Mouse (Mus musculus) liver, embryonic 12.5 days (tissue): Measurements from ENCODE around the gene Reg4. TPM values are rescaled to one million over a fixed set of nuclear protein-coding genes. Genes with fewer than 3 reads are reported as not detected.

ENCODE experiments used
- ATAC-seq: fragments of 200-750 bp; cut with Nextera tagmentation; 2 replicates; pipeline ENCODE4 v1.8.0; 2017; ENCODE audit warnings: moderate number of reproducible peaks, mild to moderate bottlenecking, moderate library complexity
- H3K27ac ChIP-seq: fragments of 300-500 bp; sonication (generic); 2 replicates; pipeline ENCODE4 v1.5.1; 2016; ENCODE audit warnings: mild to moderate bottlenecking
- H3K27me3 ChIP-seq: fragments of 300-500 bp; sonication (generic); replicated peaks from 2 replicates; pipeline ENCODE4 v1.6.1; 2016; ENCODE audit warnings: mild to moderate bottlenecking, moderate library complexity
- H3K36me3 ChIP-seq: fragments of 300-500 bp; sonication (generic); 2 replicates; pipeline ENCODE4 v1.6.1; 2016; ENCODE audit warnings: mild to moderate bottlenecking, moderate library complexity
- H3K4me1 ChIP-seq: fragments of 300-500 bp; sonication (generic); 2 replicates; pipeline ENCODE4 v1.6.1; 2016
- H3K4me2 ChIP-seq: fragments of 300-500 bp; sonication (generic); 2 replicates; pipeline ENCODE4 v1.6.1; 2016; ENCODE audit warnings: mild to moderate bottlenecking, moderate library complexity
- H3K4me3 ChIP-seq: fragments of 300-500 bp; sonication (generic); 2 replicates; pipeline ENCODE4 v1.5.1; 2016; ENCODE audit warnings: mild to moderate bottlenecking, moderate library complexity
- H3K9ac ChIP-seq: fragments of 300-500 bp; sonication (generic); 2 replicates; pipeline ENCODE4 v1.6.1; 2016; ENCODE audit warnings: mild to moderate bottlenecking, moderate library complexity
- H3K9me3 ChIP-seq: fragments of 300-500 bp; sonication (generic); replicated peaks from 2 replicates; pipeline ENCODE4 v1.6.1; 2016; ENCODE audit warnings: mild to moderate bottlenecking, moderate library complexity
- WGBS: fragments of 180-500 bp; shearing (Covaris S2); methylation state at CpG from one replicate; pipeline ENCODE4 v1.1.7; 2016; ENCODE audit not compliant: insufficient replicate concordance; 5-methylcytosine and 5-hydroxymethylcytosine counted together
- polyA plus RNA-seq: library from polyadenylated mRNA; unstranded; fragments of >200 nt; fragmentation: Nextera tagmentation; extraction: Ambion mirVana; gene quantifications from 2 replicates; pipeline ENCODE4 v1.2.1, GENCODE M21; 2016

Reg4 gene
- polyA plus RNA-seq, 1 experiment from 2014 or later, result not detected

DNA sequence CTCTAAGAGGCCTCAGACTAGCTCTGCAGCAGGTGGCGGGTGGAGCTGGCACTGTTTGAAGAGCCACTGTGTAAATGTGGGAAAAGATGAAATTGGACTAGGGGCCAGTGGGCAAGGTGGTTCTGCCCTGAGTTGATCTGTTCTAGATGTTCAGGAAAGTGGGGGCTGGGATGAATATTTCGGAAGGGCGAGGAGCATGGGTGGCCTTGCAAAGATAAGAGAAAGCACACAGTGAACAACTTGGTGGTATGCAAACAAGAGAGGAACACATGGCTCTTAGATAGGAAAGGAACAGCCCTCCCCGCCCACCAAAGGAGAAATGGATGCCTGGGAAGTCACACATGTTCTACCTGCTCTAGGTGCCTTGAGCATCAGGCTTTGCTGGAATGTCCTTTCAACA, 39.5 kb downstream of the Reg4 start:
- Histone ChIP-seq H3K9me3 (no peaks in the 10 kb centered on the region), H3K4me3 (no peak overlapping the region), H3K36me3 (no peaks in the 10 kb centered on the region), H3K9ac (no peak overlapping the region), H3K4me2 (0 out of 2 replicates have a peak overlapping the region, but pooled peaks have one; percentile 12), H3K27ac (0 out of 2 replicates have a peak overlapping the region, but pooled peaks have one; percentile 66), H3K4me1 (peaks cover 20% of the 10 kb centered on the region), H3K27me3 (no peaks in the 10 kb centered on the region)
- ATAC-seq, result peak; percentile 89
- WGBS, result 38% methylated on average over 4 of the region's 4 CpGs

DNA sequence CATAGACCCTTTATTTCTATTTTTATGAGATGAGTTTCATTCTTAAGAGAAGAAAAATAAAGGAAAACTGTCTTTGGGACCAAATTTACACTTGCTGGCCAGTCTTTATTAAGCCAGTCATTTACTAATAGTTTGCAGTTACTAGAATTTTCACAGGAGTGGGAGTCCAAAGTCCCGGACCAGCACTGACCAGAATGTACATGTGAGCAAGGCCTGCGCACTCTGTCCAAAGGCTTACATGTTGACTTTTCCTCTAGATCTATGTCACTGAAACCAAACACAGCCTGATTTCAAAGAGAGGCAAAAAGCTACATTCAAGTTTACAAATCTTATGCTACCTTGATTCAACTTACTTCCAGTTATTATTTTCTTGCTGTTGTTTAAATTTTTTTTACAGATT, 40.2 kb downstream of the Reg4 start:
- peaks cover 22% of the 10 kb centered on the region for H3K4me1 ChIP-seq
- no peaks in the 10 kb centered on the region for H3K36me3 ChIP-seq
- no peak overlapping the region for H3K4me3 ChIP-seq
- no peaks in the 10 kb centered on the region for H3K9me3 ChIP-seq
- no peak overlapping the region for H3K9ac ChIP-seq
- 69% methylated on average over 2 of the region's 2 CpGs for WGBS
- H3K27me3 ChIP-seq, result no peaks in the 10 kb centered on the region
- H3K27ac ChIP-seq, result peak overlapping the region; percentile 66; the same call in 1 of the 2 replicates
- no peak overlapping the region for H3K4me2 ChIP-seq
- ATAC-seq, result no peak; the same call in 1 of the 2 replicates

DNA sequence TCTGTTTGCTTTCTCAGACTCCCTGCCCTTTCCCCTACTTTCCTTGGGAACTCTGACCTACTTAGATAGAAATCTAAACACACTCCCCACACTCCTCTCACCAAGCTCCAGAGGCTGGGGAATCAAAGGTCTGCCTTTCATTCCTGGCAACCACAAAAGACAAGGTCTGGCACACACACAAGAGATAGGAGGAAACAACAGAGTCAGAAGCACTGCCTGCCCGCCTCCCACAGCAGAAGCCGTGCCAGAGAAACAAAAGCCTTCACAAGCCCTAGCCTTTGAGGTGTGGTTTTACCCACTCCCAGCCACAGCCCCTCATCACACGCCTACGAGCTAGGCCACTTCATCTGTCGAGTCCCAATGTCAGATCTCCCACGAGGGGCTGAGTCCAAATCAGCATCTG, 45.3 kb downstream of the Reg4 start:
- no peak overlapping the region for H3K4me2 ChIP-seq
- ATAC-seq, result no peak
- 26% methylated on average over 6 of the region's 6 CpGs for WGBS

DNA sequence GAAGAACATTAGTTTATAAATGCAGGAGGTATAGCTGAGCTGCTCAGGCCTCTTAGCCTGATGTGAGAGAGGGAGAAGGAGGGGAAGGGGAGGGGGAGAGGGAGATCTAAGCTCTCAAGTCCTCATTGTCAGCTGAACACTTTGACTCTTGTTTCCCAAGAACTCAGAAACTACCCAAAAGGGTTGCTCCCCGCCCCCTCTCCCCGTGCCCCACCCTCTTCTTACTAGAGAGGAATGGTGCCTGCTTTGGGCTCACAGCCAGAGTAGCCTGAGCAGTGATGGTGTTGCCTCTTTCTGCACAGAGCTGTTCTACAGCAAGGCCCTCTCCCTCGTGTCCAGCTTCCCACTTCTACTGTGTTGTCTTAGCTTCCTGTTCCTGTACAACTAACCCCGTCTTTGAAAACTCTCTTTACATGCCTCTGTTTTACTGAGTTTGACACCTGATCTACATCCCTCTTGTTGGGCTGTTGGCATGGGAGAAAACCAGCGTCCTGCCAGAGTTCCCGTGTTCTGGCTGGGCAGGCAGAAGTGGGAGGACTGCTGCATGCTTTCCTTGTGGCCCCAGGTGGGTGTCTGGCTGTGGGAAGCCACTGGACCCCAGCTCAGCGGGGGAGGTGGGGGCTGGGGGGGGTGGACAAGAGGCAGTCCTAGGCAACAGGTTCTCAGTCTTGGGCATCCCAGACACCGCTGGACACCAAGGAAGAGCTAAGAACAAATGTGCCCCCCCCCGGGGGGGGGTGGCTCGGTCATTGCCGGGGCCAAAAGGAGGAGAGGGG, 51.9 kb downstream of the Reg4 start:
- H3K9ac ChIP-seq, result no peak overlapping the region
- no peak overlapping the region for H3K4me3 ChIP-seq
- no peaks in the 10 kb centered on the region for H3K27me3 ChIP-seq
- ATAC-seq, result peak; percentile 27; the same call in 1 of the 2 replicates
- 52% methylated on average over 11 of the region's 11 CpGs for WGBS
- H3K36me3 ChIP-seq, result no peaks in the 10 kb centered on the region
- H3K9me3 ChIP-seq, result no peaks in the 10 kb centered on the region
- H3K4me2 ChIP-seq, result no peak overlapping the region
- no peak overlapping the region for H3K27ac ChIP-seq
- peaks cover 23% of the 10 kb centered on the region for H3K4me1 ChIP-seq

More for the DNA sequence above, 45.3 kb downstream of the Reg4 start:
- no peak overlapping the region for H3K4me3 ChIP-seq
- H3K9ac ChIP-seq, result no peak overlapping the region
- peak overlapping the region; percentile 45; the same call in 1 of the 2 replicates for H3K27ac ChIP-seq
- H3K27me3 ChIP-seq, result no peaks in the 10 kb centered on the region
- no peaks in the 10 kb centered on the region for H3K36me3 ChIP-seq
- H3K9me3 ChIP-seq, result no peaks in the 10 kb centered on the region
- H3K4me1 ChIP-seq, result 0 out of 2 replicates have a peak, but pooled peaks cover 10% of the 10 kb centered on the region

DNA sequence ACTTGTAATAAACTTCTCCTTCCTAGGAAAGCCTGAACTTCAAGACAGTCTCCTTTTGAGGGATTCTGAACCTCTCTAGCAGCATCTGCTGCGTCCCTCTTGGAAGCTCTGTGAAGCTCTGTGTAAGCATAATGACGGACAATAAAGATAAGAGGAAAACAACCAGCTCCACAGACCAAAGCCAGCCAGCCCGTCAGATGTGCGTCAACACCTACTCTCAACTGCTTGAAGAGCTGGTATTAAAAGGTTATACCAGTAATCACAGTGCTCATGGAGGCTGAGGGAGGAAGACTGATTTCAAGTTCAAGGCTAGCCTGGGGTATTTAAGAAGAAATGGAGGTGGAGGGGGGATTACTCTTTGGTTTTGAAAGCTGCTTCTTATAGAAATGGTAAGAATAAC, 57.7 kb downstream of the Reg4 start:
- Histone ChIP-seq H3K27me3 (no peaks in the 10 kb centered on the region), H3K9me3 (no peaks in the 10 kb centered on the region), H3K4me1 (peaks cover 20% of the 10 kb centered on the region), H3K4me2 (no peak overlapping the region), H3K36me3 (no peaks in the 10 kb centered on the region), H3K4me3 (no peak overlapping the region), H3K27ac (0 out of 2 replicates have a peak overlapping the region, but pooled peaks have one; percentile 25), H3K9ac (no peak overlapping the region)
- WGBS, result 25% methylated on average over 4 of the region's 4 CpGs
- 0 out of 2 replicates have a peak, but pooled peaks have one; percentile 2 for ATAC-seq

DNA sequence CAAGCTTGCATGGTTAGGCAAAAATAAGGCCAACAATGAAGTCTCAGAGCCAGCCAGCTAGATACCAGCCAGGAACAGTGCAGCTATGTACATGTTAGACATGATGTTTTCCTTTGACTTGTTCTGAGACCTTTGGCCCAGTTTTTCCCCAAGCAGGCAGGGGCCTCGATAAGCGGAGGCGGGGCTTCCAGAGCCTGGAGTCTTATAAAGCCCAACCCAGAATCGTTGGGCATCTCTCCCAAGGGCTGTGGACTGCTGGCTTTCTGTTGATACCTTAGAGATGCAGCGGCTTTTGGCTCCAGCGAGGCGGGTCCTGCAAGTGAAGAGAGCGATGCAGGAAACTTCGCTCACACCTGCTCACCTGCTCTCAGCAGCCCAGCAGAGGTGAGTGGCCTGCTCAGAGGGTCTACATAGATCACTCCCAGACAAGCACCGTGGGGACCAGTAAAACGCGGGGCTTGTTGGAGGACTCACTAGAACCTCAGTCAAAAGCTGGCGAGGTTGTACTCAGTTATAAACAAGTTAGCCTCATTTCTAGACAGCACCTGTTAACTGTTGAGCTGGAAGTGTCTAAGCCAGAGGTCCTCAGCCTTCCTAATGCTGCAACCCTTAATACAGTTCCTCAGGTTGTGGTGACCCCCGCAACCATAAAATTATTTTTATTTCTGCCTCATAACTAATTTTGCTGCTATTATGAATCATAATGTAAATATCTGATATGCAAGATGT, 58.4 kb downstream of the Reg4 start, which contains the start of gene Hmgcs2:
TSS of gene Hmgcs2 (plus strand) at position 232 of the 729 bp plus-strand sequence.
- 51% methylated on average over 14 of the region's 14 CpGs for WGBS
- Histone ChIP-seq H3K27ac (peak within 1 kb of the TSS; percentile 25; the same call in 1 of the 2 replicates), H3K36me3 (no peaks in the 10 kb centered on the region), H3K4me1 (peaks cover 16% of the 10 kb centered on the region), H3K4me2 (peak within 1 kb of the TSS; percentile 38), H3K9ac (no peak within 1 kb of the TSS), H3K4me3 (no peak within 1 kb of the TSS; the same call in 1 of the 2 replicates), H3K9me3 (no peaks in the 10 kb centered on the region), H3K27me3 (no peaks in the 10 kb centered on the region)
- ATAC-seq, result peak; percentile 58

DNA sequence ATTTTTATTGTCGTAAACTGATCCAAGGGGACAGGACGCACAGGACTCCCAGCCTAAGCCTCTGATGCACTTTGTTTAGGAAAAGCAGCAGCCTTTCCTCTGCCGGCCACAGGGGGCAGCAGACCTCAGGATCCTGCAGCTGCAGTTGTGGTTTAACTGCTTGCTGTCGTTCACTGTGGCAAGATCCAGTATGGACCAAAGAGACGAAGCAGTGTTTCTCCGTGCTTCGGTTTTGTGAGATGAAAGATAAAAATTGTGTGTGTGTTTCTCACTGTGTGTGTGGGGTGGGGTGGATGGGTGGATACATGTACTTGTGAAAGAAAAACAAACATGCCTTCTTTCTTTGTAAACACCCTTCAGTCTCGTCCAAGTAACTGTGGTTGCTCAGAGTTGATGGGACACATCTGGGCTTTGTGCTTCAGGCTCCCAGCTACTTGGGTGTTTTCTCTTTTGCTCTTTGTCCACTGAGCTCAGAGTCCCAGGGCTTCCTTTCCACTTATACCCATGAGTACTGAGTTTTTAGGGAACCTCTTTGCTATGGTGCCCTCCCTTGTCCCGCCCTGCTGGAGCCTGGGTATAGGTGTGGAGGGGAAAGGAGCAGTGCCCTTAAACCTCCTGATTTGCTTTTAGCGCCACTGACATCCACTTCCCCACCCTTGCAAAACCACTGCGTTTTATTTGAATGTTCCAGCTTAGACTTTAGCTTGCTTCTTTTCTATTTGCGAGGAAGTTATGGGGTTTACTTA, 59.1 kb downstream of the Reg4 start:
- no peak; the same call in none of the 2 replicates for ATAC-seq
- Histone ChIP-seq H3K9me3 (no peaks in the 10 kb centered on the region), H3K4me3 (no peak overlapping the region), H3K4me1 (peaks cover 16% of the 10 kb centered on the region), H3K9ac (no peak overlapping the region), H3K4me2 (peak overlapping the region; percentile 38), H3K27ac (no peak overlapping the region), H3K36me3 (no peaks in the 10 kb centered on the region), H3K27me3 (no peaks in the 10 kb centered on the region)
- WGBS, result 25% methylated on average over 12 of the region's 12 CpGs

DNA sequence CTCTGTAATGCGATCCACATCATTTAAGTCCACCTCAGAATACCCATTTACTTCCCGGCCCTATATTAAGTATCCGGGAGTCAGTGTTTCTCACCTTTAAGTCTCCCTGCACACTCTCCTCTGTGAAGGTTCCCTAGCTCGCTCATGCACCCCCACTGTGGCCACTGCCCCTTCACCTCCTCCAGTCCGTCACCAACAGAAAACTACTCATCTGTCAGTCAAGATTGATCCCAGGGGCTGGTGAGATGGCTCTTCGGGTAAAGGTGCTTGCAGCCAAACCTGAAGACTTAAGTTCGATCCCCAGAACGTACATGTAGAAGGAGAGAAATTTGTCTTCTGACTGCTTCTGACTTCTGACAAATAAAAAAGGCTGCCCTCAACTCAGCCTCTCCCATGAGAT, 60.5 kb downstream of the Reg4 start:
- H3K36me3 ChIP-seq, result no peaks in the 10 kb centered on the region
- 75% methylated on average over 8 of the region's 8 CpGs for WGBS
- no peak overlapping the region for H3K9ac ChIP-seq
- peaks cover 16% of the 10 kb centered on the region for H3K4me1 ChIP-seq
- H3K27ac ChIP-seq, result no peak overlapping the region
- H3K9me3 ChIP-seq, result no peaks in the 10 kb centered on the region
- no peaks in the 10 kb centered on the region for H3K27me3 ChIP-seq
- H3K4me2 ChIP-seq, result no peak overlapping the region
- no peak for ATAC-seq
- H3K4me3 ChIP-seq, result no peak overlapping the region

DNA sequence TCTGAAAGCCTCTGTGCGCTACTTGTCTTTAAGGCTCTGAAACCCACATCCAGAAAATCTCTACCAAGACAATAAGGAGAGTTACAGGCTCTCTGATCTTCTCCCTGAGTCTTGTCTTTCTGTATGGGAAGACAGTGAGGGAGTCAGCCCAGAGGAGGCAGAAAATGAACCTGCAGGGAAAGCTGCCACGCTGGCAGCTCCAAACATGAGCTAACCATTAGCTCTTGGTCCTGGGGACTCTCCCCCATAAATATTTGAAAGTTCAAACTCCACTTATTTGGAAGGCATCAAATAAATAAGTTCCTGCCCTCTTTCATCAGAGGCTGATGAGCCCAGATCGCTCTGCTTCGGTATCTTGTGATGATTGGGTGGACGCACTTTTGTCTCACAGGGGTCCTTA, 61.2 kb downstream of the Reg4 start:
- ATAC-seq, result no peak
- no peak overlapping the region for H3K4me3 ChIP-seq

More for the DNA sequence above, 61.2 kb downstream of the Reg4 start:
- H3K36me3 ChIP-seq, result no peaks in the 10 kb centered on the region
- no peak overlapping the region for H3K4me2 ChIP-seq
- H3K9me3 ChIP-seq, result no peaks in the 10 kb centered on the region
- peaks cover 16% of the 10 kb centered on the region for H3K4me1 ChIP-seq
- H3K27ac ChIP-seq, result no peak overlapping the region
- no peak overlapping the region for H3K9ac ChIP-seq
- H3K27me3 ChIP-seq, result no peaks in the 10 kb centered on the region
- WGBS, result 78% methylated on average over 5 of the region's 5 CpGs
